Mouse (Mus musculus): ENCODE data around the gene Ap4s1.

The Ap4s1 gene

GRCm38 (mm10) chr12:51704572-51704971, 13.7 kb downstream of the Ap4s1 start:
- DNase-seq: peak; percentile 19

- DNase-seq: peak; percentile 71
These were observed 14.9 kb downstream of the Ap4s1 start for GRCm38 (mm10) chr12:51705778-51706177.

DNA sequence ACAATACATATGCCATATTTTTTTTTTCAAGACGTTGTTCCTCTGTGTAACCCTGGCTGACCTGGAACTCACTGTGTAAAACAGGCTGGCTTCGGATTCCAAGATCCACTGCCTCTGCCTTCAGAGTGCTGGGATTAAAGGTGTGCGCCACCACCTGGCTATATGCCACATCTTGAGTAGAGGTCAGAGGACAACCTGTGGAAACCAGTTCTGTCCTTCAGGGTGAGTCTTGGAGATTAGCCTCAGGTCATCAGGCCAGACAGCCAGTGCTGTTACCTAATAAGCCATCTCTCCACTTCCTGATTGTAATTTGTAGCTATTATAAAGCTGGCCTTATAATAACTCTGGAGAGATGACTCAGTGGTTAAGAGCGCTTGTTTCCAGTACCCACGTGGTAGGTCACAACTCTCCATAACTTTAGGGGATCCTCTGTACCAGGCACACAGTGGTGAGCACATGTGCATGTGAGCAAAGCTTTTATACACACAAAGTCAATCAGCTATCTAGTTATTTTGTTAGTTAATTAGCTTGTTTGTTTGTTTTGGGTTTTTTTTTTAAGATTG, 15.9 kb downstream of the Ap4s1 start:
- DNase-seq: no peak

GRCm38 (mm10) chr12:51708941-51709686, 18.3 kb downstream of the Ap4s1 start:
- DNase-seq: peak; percentile 70

DNA sequence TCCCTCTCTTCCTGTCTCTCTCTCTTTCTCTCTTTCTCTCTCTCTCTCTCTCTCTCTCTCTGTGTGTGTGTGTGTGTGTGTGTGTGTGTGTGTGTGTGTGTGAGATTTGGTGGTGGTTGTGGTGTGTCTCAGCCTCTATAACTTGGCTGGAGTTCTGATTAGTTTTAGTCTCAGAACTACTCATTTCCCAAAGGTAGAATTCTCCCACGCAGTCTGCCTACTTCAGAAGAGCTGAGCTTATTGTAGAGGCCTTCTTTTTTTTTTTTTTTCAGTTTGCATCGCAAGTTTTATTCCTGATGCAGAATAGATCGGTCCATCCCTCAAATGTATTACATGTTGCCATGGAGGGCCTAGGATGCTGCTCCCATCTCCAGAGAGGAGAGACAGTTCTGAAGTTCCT, 18.9 kb downstream of the Ap4s1 start:
- no peak for DNase-seq

DNA sequence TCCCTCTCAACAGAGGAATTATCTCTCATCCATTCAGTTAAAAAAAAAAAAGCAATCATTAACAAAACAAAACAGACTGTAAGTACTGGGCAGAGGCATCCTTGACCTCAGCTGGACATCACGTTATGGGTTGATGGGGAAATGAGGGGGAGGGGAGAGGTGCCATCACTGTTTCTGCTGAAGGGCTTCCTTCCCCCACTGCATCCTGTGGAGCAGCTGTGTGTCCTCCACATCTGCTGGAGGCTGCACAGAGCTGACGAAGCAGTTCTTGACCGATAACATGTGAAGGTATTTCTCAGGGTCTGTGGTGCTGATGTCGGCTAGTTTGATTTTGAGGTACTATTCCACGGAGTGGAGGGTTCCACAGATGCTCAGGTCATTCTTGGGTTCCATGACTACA, 19.3 kb downstream of the Ap4s1 start:
- peak; percentile 43 for DNase-seq

DNA sequence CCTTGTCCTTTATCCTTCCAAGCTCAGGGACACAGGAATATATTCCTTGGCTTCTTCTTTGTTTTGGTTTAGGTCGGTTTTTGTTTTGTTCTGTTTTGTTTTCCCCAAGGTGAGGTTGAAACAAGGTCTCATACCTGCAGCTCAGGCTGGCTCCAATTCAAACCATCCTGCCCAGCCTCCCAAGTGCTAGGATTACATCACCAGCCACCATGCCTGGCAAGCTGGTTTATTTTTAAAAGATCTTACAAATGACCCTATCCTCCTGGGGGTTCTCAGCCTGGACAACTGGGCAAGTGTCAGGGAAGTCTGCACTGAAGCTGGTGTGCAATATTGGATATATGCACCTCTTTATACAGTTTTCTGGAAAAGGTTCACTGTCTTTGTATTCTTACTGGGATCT, 21.9 kb downstream of the Ap4s1 start:
- DNase-seq: no peak

- no peak for DNase-seq
These were observed 27.8 kb downstream of the Ap4s1 start for GRCm38 (mm10) chr12:51718617-51719016.

DNA sequence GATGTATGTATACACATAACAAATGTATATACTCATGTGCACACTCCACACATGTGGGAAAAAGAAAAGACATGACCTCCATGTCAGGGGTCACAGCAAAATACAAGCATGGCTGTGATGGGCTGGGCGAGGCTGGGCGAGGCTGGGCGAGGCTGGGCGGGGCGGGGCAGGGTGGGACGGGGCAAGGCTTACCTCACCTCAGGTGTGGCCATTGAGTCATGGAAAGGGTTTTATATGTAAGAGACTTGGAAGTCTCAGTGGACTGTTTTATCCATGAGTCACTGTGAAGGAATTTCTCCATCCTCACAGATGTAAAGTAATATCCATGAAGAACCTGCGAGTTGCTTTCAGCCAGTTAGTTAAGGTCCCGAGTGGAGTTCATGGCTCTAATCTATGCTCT, 31.0 kb downstream of the Ap4s1 start:
- no peak for DNase-seq

GRCm38 (mm10) chr12:51729058-51729457, 38.2 kb downstream of the Ap4s1 start:
- peak; percentile 81 for DNase-seq

DNA sequence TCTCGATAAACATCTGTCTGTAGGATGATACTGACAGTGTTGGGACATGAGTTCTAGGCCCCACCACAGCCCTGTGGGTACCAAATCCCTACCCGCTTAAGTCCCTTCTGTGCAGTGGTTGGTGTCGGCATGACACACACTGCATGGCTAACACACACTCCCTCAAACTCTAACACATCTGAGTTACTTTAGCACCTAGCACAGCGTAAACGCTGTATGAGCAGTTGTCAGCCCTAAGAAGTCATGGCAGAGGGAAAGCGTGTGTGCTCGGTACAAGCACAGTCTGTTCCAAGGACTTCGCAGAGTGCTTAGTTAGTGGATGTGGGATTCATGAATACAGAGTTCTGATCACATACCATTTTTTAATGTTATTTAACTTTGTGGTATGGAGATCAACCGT, 39.0 kb downstream of the Ap4s1 start:
- DNase-seq: no peak

DNA sequence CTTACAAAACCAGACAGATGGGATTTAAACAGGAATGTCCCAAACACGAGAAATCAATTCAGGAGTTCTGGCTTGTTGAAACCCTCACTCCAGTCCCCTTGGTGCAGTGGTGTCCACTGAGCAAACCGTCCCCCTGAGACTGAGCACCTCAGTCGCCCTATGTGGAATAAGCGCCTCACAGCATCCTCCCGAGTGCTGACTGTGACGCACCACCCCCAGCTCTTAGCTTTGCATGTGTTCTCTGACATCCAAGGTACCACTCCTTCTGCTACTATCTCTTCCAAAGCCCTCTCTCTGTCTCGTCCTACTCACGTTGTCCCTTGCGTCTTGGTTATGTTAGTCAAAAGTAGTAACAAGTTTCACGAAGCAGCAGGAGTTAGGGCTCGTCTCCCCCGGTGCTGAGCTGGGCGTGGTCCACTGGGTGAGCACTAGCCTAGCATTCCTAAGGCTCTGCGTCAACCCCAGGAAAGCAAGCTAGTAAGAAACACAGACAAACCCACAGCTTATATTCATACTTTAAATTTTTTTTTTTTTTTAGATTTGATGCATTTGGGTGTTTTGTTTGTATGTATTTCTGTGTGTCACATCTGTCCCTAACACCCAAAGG, 43.9 kb downstream of the Ap4s1 start:
- peak; percentile 28 for DNase-seq

DNA sequence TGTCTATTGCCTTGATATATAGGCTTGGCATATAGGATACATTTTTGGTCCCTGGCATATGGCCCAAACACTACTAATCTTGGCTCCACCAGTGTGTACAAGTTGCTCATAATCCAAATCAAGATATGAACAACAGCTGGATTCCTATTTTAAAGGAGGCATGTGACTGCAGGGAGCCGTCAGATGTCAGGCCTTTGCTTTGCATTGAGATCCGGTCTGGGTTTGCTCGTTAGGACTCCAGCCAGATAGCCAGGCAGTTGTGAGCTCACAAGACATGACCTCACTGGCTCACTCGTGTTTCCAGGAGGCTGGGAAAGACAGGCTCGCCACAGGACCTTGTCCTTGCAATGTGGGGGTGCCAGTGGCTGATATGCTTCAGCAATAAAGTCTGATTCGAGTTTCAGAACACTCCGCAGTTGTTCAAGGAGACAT, 45.0 kb downstream of the Ap4s1 start:
- DNase-seq: no peak

DNA sequence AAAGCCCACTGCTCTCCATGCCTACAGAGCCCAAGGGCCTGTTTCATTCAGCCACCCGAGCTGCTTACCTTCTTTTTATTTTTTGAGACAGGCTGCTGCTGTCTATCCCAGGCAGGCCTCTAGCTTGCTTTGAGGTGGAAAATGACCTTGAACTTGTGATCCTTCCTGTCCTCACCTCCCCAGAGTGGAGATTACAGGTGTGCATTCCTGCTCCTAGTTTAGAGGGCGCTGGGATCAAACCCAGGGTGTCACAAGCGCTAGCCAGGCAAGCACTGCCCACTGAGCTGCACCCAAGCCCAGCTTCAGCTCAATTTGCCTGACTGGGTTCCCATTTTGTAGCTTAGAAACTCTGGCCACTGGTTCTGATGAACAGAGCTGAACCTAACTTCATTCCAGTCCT, 45.5 kb downstream of the Ap4s1 start:
- no peak for DNase-seq

DNA sequence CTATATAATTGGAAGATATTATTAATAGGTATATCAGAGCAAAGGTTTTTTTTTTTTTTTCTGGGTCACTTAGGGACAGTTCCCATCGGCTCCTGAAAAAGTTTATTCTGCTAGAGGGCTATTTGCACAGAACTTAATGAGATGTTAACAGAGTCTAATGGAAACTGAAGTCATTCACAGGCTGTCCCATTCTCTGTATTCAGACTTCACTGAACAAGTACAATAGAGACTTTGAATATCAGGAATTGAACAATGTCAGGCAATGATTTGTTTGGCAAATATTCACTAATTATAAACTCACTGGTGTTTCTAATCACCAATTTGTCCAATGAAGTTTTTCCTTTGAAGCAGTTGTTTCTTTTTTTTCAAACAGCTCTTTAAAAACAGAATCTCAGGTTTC, 46.0 kb downstream of the Ap4s1 start:
- no peak for DNase-seq

GRCm38 (mm10) chr12:51741690-51742089, 50.9 kb downstream of the Ap4s1 start:
- DNase-seq: peak; percentile 62

- peak; percentile 19 for DNase-seq
These were observed 54.1 kb downstream of the Ap4s1 start for GRCm38 (mm10) chr12:51744957-51745356.

- no peak for DNase-seq
These were observed 56.5 kb downstream of the Ap4s1 start for GRCm38 (mm10) chr12:51747348-51747747.

DNA sequence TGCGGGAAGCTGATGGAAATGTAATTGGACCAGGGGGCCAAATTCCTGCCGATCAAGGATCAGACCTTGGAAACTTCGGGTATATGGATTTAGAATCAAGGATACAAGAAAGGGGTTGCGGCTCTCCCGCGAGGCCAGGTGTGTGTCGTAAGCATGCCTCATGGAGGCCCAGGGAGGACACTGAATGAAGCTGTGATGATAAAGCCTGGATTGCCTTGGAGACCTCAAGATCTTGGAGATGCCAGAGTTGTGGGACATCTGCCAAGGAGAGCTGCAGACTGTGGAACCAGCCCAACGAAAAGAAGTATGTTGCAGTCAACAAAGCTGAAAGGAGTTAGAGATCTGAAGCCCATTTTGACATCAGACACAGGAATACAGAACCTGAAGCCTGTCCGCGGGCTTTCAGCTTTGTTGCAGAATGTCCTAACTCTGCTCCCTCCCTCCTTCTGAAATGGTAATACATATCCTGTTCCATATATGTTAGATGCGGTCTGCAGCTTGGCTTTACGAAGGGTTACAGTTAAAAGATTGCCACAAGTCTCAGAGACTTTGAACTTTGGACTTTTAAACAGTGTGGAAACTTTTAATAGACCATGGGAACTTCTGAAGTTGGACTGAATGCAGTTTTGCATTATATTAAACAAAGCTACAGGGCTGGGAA, 65.2 kb downstream of the Ap4s1 start:
- no peak for DNase-seq

DNA sequence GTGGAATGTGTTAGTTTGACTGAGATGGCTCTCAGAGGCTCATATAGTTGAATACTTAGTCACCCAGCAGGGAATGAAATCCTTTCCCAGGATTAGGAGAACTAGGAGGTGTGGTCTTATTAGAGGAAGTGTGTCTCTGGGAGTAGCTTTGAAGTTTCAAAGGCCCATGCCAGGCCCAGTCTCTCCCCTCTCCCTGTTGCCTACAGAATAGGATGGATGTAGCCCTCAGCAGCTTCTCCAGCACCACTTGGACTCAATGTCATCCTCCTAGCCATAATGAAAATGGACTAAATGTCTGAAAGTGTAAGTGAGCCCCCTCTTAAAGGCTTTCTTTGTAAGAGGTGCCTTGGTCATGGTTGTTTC, 65.7 kb downstream of the Ap4s1 start:
- no peak for DNase-seq

DNA sequence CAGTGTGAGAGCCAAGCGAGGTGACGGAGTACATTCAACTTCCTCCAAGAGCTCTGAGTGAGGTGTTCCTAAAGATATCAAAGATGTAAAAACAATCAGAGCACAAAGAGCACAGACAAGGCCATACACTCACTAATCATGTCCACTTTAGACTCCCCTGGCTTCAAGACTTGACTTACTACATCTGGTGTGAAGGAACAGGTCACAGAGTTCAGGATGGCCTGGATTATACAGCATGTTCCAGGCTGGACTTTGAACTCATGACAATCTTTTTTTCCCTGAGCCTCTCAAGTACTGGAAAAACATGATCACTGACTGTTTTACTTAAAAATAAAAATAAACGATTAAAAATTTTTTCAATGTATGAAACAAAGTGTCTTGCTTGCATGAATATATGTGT, 68.5 kb downstream of the Ap4s1 start:
- no peak for DNase-seq

DNA sequence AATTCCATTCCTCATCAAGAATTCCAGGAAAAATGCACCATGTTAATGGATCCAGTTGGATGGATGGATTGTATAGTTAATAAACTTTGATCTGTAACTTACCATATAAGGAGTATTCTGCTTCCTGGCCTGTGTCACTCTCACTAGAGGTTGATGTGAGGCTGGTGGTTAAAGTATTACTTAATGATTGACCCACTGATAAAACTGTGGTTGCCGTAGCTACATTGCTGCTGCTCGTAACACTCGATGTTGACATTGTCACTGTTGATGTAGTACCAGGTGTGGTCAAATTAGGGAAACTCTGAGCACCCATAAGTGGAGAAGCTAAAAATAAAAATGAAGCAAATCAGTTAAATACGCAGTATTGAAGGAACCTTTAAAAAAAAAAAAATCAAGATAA, 76.6 kb downstream of the Ap4s1 start:
- no peak for DNase-seq

DNA sequence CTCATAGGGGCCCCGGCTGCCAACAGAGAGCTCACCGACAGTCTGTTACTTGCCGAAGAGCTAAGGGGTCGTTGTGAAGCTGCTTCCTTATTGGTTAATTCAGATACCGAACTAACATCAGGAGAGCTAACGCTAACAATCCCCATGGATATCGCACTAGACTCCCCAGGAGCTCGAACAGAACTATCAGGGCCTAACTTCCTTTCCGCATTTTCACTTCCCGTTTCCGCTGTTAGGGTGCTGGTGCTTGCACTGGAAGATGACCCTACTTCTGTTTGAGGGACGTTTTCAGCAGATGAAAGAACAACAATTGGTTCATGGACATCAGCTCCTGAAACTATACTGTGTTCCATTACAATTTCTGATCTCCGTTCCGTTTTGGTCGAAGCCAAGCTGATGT, 77.9 kb downstream of the Ap4s1 start:
- DNase-seq: no peak

GRCm38 (mm10) chr12:51784842-51785241, 94.0 kb downstream of the Ap4s1 start:
- peak; percentile 13 for DNase-seq
